Mouse (Mus musculus) heart, adult 2 months (tissue): ENCODE data around the gene Ubac2.

Experiments used
- CTCF ChIP-seq: fragments of 200-600 bp; IDR thresholded peaks from 2 replicates; pipeline ENCODE4 v1.8.1; 2022; ENCODE audit warnings: antibody characterized with exemption, mild to moderate bottlenecking, moderate library complexity
- EP300 ChIP-seq: fragments of 200-500 bp; IDR thresholded peaks from 2 replicates; pipeline ENCODE4 v1.6.1; 2011; ENCODE audit warnings: low read depth, low read length, control low read depth; ENCODE audit not compliant: insufficient read depth

DNA sequence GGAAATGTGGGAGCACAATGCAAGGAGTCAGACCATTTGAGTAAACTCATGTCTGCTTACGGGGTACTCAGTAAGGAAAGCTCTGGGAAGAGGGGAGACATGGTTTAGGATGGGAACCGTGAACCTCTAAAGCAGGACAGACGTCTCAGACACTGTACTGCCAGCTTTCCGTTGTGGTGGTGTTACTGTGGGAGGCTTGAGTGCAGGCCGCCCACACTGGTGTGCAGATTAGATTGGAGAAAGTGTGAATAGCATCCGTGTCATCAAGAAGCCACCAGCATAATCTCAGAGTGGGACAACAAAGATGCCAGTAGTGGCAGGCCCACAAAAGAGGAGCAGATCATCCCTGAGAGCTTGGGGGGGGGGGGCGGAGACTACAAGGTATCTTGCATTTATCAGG lies 123.8 kb downstream of the Ubac2 start:
- TF ChIP-seq CTCF (no peak), EP300 (no peak)
